Mouse (Mus musculus) telencephalon, adult 2 months (tissue): ENCODE results near the gene Agpat3.
A peak's percentile ranks its signal among the peaks of the same experiment; 100 is the strongest.
"Not testable (repeated sequence)": the region's sequence is repeated elsewhere in the genome, so short reads cannot be mapped to it uniquely, and the experiment has no call there.

Experiments used
- DNase-seq: peaks from one replicate; pipeline ENCODE4 v3.0.0-alpha.2; 2011; ENCODE audit warnings: low read depth, low spot score

Agpat3 gene

DNA sequence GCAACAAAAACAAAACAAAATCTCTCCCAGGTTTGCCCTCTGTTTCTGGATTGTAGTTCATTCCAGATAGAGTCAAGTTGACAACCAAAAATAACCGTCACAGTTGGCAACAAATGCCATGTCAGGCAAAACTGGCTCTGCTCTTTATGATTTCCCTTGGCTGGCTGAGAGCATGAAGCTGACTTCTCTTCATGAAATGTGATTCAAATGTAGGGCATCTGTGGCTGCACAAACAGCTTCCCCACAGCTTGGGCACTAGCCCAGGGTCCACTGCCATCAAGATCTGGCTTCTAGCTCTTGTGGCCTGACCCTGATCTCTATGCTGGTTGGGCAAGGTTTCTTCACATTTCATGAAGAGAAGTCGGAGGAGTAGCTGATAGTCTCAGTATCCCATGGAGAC lies 9.7 kb upstream of the Agpat3 start:
- DNase-seq, result no peak

- DNase-seq, result no peak
These were observed 8.0 kb upstream of the Agpat3 start for GRCm38 (mm10) chr10:78360290-78360711.

GRCm38 (mm10) chr10:78358999-78359398 lies 6.7 kb upstream of the Agpat3 start:
- DNase-seq, result not testable (repeated sequence)

GRCm38 (mm10) chr10:78358266-78358665 lies 6.0 kb upstream of the Agpat3 start:
- DNase-seq, result no peak

- no peak for DNase-seq
These were observed 5.5 kb upstream of the Agpat3 start for GRCm38 (mm10) chr10:78357742-78358141.

DNA sequence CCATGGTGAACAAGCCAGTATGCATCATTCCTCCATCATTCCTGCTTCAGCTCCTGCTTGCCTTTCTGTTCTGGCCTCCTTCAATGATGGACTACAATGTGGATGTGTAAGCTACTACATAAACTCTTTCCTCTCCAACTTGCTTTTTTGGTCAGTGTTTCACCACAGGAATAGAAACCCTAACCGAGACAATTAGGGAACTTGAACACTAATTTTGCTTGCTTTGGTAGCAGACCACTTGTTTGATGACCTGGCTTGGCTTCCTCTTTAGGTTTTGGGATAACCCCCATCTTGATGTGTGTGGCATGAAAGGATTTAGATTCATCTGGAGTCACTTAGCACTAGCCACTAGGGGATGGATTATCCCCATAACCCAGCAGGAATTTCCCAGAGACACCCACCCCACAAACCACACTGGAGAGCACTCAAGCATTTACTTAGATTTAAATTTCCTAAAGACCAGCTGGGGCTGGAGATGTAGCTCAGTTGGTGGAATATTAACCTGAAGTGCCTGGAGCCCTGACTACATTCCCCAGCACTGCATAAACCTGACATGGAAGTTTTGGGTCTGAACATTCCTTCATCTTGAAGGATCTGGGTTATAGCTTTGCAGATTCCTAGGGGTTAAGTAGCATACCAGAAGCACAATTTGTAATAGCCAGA lies 3.8 kb upstream of the Agpat3 start:
- DNase-seq, result no peak

DNA sequence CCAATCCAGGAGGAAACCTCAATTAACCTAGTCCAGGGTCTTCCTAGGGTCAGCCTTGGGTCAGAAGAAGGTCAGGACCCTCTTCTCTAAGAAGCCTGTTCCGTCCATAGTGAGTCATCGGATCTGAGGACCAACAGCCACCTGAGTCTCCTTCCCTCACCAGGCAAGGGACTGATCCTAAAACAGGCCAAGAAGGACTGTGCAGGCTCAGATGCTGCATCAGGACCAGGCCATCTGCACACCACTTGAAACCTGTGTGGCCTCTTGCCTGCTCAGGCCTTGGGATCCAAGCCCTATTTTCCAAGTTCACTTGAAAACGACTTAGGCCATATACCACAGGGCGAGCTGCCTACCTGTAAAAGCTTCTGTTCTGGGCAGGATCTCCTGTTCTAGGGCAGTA lies 907 bp upstream of the Agpat3 start:
- no peak for DNase-seq

- no peak for DNase-seq
These were observed 359 bp upstream of the Agpat3 start for GRCm38 (mm10) chr10:78352666-78353030.

DNA sequence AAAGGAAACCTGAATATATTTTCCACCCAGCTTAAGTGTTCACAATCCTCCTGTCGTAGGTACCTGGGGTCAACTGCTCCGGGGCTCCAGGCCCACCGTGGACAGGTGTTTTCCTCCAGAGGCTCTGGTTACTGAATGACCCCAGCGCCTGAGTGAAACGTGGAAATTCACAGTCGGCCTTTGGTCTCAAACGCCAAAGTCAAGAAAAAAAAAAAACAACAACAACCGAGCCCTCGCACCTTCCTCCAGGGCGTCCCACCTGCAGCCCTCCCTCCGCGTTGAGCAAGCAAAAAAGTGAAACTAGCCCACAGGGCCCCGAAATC lies 764 bp downstream of the Agpat3 start:
- no peak for DNase-seq

DNA sequence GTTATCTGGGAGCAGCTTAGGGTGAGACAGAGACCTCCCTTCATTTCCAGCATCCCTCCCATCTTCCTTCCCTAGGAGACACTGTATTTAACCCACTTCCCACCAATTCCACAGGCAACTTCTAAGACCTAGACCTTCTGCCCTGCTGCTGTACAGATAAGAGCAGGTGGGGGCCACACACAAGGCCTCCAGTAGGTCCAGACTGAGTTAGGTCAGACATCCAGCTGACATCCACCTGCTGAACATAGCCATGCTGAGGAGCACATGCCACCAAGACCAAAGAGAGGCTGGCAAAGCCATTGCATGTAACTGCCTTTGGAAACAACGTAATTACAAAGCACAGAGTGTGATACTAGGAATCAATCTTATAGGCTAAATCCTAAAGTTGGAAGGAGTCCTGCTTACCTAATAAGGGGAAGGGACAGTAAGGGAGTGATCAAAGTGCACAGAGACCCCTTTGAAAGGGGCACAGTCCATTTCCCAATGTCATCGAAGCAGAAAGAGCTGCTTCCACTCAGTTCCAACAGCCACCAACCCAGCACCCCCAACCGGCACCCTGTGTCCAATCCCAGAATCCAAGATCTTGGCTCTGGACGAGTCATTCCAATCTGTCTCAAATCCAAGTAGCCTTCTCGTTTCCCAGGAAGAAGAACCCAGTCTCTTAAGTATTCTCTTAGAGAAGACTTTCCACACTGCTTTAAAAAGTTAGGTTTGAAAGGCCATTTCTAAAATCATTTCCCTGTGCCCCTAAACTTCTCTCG lies 1.3 kb downstream of the Agpat3 start:
- DNase-seq, result no peak

GRCm38 (mm10) chr10:78349464-78350165 lies 2.7 kb downstream of the Agpat3 start:
- no peak for DNase-seq

DNA sequence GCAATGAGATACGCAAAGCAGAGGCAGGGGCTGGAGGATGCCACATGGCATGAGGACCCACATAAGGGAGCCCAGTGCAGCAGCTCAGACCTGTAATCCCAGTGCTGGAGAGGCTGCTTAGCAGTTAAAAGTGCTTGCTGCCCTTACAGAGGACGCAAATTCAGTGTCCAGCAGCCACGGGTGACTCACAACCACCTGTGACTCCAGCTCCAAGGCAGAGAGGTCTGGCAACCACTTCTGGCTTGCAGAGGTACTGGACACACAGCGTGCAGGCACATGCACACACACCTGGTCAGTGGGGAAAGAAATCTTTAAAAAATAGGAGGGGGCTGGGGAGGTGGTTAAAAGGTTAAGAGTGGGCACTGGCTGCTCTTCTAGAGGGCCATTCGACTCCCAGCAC lies 4.1 kb downstream of the Agpat3 start:
- no peak for DNase-seq

DNA sequence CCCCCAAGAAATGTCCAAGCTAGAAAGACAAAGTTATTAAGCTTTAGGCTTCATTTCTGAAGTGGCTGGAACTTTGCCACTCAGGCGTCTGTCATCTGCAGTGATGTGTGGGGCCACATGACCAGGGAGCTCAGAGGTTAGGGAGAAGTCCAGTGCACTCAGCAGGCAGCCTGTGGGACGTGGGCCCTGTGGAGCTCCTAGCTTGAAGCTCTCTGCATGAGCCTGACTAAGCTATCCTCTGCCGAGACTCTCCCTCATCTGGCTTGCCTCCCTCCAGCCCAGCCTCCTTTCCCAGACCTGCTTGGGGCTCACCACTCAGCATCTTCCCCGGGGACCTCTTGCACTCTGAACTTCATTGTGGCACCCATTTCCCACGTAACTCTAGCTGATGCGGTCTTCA lies 4.8 kb downstream of the Agpat3 start:
- DNase-seq, result no peak

DNA sequence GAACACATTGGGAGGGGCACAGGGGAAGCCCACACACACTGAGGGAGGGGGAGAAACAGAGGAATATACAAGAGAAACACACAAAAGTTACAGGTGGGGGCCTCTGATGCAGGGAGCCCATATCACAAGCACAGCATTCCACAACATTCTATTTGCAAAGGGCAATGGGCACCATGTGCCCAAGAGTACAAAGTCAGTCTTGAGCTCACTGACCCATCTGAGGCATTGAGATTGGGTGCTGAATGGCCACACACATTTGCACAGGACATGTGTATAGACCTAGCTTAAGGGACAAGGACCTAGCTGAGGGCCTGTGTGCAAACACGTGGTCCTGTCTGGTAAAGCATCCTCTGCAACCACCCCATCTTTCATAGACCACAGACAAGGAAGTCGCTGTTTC lies 6.8 kb downstream of the Agpat3 start:
- DNase-seq, result no peak

- DNase-seq, result no peak
These were observed 10.2 kb downstream of the Agpat3 start for GRCm38 (mm10) chr10:78342091-78342490.

GRCm38 (mm10) chr10:78338180-78338579 lies 14.1 kb downstream of the Agpat3 start:
- peak; percentile 48 for DNase-seq

- DNase-seq, result no peak
These were observed 17.2 kb downstream of the Agpat3 start for GRCm38 (mm10) chr10:78334923-78335561.

- DNase-seq, result no peak
These were observed 20.7 kb downstream of the Agpat3 start for GRCm38 (mm10) chr10:78331577-78331976.

DNA sequence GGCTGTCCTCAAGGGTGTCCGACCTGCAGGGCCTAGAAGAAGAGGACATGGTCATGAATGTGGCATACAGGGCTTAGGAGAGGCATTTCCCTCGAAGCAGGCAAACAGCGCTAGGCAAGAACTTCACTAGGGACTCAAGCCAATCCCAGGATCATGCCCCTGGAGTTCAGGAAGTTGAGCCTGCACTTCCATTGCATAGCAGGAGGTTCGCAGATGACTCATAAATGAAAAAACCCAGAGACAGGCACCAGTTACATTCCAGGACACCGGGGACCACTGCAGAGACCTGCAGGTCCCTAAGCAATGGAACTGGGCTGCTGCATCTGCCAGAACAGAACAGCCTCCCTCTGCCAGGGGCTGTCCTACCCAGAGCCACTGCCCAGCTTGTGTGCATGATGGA lies 23.0 kb downstream of the Agpat3 start:
- no peak for DNase-seq

- DNase-seq, result no peak
These were observed 24.2 kb downstream of the Agpat3 start for GRCm38 (mm10) chr10:78328011-78328575.

- DNase-seq, result peak; percentile 58
These were observed 26.2 kb downstream of the Agpat3 start for GRCm38 (mm10) chr10:78325916-78326647.
